Mouse (Mus musculus): Measurements from ENCODE around the gene Glipr2.

The Glipr2 gene

DNA sequence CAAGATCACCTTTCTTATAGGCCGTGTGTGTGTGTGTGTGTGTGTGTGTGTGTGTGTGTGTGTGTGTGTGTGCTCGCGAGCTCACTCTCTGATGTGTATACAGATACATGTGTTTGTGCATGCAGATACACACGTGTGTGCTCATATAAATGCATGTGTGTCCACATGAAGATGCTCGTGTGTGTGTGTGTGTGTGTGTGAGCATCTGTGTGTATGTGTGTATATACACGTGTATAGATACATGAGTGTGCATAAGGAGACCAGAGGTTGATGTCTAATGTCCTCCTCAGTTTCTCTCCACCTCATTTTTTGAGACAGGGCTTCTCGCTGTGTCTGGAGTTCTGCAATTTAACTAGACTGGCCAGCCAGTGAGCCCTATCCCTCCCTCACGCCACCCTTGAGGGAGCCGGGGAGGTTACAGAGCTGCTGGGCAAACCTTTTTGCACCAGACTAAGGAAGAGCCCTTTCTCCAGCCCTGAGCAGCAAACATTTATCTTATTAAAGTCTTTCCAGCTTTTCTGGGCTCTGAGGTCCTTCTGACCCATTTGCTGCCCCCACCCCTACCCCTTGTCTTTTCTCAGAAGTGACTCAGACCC, 14.4 kb downstream of the Glipr2 start:
- DNase-seq = no peak

DNA sequence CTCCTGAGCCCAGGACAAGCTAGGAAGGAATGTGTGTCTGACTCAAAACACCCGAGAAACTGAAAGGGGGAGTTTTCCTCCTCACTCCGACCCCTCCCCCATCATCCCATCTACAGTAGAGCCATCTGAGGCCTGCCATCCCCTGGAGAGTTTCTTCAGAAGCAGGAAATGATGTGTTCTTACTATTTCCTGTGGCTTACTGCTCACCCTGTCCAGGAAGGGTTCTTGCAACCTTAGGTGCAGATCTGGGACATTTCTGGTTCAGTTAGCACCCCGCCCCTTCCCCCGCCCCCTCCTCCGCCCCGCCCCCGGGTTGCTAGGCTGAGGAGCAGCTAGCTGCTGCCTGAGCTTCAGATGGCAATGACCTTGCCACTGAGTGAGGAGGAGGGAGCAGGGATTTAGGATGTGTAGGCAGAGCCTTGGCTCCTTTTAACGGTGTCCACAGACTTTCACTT, 15.0 kb downstream of the Glipr2 start:
- DNase-seq = no peak

DNA sequence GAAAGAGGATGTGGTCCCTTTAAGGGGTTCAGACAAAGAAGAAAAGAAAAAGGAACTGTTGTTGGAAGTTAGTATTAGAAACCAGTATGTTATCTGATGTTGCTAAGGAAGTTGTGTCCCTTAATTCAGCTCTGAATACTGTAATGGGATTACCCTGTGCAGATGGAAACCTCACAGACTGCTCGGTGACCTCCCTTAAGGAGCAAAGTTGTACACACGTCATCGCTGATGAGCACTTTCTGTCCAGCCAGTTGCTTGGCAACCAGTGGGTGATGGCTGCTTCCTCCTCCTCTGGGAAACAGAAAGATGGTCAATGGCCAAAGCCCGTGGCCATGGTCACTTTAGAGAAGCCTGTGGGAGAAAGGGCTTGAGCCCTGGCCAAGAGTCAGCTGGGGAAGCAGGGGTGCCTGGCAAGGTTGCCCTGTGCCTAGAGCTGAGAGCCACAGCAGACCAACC, 16.4 kb downstream of the Glipr2 start:
- DNase-seq = peak; percentile 39

DNA sequence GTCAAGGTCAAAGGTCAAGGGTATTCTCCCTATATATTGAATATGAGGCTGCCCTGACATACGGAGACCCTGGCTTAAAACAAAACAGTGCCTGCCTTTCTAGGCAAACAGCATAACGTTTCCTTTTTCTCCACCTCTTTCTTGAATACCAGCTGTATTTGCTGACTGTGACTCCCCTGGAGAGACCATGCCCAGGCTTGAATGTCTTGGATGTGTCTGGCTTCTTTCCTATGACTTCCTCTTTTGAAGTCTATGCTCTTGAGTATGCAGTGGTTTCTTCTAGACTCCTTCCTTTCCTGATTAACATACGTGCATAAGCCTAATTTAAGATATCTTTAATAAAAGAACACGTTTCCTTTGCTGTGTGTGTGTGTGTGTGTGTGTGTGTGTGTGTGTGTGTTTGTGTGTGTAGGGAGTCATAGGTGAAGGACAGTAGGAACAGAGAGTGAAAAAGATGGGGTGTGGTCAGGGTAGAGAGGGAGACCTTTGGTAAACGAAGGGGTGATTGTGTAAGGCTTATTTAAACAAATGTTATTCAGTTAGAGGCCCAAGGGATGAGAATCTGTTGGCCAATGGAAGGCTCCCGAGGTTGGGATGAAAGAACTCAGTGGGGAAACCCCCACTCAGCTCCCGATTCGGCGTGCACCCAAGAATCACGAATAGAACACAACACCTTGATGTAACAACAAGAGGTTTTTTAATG, 17.9 kb downstream of the Glipr2 start:
- no peak for DNase-seq

DNA sequence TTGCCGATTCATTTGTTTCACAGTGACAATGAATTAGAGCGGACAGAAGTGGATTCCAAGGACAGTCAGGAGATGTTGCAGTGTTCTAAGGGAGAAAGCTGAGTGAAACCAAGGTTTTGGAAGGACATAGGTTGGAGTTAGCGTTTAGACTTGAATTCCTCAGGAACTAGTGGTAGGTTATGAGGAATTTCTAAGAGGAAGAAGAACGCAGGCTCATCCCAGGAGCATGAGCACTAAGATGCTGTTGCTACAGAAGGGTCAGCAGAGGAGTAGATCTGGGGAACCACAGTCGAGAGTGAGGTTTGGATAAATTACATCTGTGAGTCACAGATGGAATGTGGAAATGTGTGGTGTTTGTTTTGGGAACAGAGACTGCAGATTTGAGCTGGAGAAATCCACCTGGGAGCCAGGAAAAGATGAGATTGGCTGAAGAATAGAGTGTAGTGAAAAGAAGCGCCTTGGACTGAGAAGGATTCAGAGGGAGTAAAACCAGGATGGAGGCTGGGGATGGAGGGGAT, 19.1 kb downstream of the Glipr2 start:
- no peak for DNase-seq

DNA sequence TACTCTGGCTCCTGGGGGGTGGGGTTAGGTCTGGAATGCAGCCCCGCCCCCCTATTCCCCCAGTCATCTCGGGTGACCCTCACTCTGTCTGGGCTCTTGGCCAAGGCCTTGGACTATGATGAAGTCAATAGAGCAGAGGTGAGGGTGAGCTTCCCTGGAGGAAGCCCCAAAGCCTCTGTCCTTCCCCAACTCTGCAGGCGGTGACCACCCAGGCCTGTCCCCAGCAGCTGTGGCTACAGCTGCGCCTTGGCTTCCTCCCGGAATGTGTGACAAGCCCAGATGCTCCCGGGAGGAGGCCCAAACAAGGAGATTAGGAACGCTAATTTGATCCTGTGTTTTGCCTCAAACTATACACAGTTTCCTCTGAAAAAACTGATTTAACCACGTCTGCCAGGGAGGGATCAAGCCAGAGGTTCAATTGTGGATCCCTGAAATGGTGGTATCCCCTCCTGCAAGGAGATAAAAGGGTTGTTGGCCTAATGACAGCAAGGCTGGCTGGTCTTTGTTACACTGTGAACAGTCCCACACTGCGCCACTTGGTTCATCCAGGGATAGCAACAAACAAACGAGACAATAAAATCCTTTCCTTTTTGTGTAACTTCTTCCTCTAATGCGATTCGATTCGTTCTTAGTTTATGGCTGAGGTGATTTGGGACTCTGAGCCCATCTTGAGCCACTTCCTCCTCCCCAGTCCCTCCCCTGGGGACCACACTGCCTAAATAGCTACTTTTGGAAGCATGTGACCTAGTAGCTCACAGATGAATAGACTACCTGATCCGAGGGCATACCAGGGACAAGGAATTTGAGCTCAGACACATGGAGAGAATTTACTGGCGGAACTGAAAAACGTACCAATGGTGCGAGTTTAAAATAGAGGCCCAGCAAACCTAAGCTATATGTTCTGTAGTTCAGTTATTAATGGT, 21.6 kb downstream of the Glipr2 start:
- no peak for DNase-seq

DNA sequence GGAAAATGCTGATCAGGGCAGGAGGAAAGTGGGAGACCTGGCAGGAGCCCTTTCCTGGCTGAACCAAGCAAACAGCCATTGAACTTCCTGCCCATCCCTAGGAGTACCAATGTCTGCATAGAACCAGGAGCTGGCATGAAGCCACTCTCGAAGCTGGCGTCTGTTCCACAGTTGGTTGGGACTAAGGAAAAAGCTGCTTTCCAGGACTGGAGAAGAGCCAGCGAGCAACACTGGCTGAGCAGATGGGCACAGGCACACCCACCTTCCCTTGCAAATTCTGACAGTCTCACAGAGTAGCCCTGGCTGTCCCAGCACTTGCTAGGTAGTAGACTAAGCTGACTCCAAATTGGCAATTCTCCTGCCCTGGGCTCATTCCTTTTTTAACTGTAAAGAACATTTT, 22.5 kb downstream of the Glipr2 start:
- DNase-seq = peak; percentile 86

DNA sequence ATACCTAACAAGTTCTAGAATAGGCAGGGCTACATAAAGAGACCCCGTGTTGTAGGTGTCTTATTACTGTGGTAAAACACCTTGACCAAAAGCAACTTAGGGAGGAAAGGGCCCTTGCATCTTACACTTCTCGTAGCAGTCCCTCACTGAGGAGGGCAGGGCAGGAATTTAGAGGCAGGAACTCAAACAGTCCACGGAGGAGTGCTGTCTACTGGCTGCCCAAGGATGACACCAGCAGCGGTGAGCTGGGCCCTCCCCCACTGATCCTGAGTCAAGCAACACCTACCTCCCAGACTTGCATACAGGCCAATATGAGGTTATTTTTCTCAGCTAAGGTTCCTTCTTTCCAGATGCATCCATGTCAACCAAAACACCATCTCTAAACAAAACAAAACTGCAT, 23.0 kb downstream of the Glipr2 start:
- DNase-seq = no peak

DNA sequence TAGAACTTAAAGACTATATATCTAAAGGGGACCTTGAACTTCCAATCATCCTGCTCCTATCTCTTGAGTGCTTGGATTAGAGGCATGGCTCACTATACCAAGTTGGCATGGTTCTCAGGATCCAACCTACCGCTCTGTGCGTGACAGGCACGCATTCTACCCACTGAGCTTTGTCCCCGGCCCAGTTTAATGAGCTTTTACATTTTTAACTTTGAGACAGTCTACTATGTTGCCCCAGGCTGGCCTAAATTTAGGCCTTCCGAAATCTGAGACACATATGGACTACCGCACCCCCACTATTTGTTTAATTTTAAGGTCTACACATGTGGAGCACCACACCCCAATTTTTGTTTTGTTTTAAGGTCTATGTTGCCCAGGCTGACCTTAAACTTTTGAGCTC, 23.6 kb downstream of the Glipr2 start:
- no peak for DNase-seq

DNA sequence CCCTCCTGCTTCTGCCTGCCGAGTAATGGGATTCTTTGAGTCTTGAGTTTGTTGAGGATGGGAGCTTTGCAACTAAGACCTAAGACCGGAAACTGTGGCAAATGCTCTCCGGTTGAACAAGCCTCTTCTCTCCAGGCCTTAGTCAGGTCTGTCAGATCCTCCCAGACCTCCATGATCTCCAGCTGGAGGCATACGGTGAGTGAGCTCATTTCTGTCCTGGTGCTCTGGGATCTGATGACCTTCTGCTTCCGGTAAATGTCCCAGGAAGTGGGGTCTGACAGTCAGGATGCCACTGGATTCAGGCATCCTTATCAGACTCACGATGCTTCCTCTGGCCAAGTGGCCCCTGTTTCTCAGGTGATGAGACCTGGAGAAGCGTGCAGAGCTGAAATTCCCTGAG, 24.1 kb downstream of the Glipr2 start:
- no peak for DNase-seq

DNA sequence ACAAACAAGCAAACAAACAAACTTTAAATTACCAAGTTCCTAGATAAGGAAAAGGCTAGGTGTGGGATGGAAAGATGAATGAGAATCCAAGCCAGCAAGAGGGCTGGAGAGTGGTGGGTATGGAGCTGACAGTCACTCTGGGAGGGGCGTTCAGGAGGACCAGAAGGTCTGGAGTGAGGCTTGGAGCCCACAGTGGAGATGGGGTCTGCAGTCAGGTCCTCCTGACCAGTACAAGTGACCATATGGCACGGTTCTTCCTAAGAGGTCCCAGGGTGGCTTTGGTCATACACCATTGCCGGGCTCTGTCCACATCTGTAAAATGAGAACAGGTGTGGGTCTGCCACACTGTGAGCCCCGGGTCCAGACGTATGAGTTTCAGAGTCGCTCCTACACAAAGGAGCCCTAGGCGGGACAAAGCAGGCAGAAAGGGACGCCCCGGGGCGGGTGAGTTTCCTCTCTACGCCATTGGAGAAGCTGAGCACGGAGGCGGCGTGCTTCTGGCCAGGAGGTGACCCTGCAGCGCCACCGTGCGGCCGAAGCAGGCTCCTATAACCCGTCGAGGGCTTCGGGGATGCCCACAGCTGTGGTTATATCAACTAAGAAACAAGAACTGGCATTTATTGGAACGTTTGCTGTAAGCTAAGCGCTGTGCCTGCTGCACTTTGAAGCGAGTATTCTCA, 25.0 kb downstream of the Glipr2 start:
- peak; percentile 90 for DNase-seq

DNA sequence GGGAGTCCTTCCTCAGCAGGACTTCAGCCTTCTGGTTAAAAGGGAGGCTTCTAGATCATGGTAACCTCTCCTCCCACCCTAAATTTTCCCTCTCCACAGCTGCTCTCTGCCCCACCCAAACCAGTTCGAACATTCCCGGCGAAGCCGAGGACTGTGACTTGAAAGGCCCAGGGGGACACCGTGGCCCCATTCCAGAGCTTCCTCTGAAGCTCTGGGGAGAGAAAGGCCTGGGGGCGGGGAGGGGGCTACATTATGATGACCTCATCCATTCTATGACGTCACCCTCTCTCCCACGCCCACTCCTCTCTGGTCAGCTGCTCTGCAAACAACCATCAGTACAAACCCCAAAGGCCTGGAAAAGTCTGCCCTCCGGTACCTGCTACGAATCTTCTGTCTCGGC, 26.0 kb downstream of the Glipr2 start, which contains the start of gene Ccin:
TSS of gene Ccin (plus strand) at position 303 of the 400 bp plus-strand sequence.
- DNase-seq = no peak

DNA sequence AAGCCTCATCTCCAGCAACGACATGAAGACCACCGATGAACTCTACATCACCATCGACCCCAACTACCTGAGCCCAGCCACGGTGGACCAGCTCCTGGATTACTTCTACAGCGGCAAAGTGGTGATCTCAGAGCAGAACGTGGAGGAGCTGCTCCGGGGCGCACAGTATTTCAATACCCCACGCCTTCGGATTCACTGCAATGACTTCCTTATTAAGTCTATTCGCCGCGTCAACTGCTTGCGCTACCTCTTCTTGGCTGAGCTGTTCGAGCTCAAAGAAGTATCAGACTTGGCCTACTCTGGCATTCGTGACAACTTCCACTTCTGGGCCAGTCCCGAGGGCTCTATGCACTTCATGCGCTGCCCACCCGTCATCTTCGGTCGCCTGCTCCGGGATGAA, 26.6 kb downstream of the Glipr2 start:
- no peak for DNase-seq

DNA sequence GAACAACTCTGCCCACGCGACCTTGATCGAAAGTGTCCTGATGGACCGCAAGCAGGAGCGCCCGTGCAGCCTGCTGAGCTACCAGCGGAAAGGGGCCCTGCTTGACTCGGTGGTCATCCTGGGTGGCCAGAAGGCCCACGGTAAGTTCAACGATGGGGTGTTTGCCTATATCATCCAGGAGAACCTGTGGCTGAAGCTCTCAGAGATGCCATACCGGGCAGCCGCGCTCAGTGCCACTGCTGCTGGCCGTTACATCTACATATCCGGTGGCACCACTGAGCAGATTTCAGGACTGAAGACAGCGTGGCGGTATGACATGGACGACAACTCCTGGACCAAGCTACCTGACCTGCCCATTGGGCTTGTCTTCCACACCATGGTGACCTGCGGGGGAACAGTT, 27.1 kb downstream of the Glipr2 start:
- DNase-seq = no peak

DNA sequence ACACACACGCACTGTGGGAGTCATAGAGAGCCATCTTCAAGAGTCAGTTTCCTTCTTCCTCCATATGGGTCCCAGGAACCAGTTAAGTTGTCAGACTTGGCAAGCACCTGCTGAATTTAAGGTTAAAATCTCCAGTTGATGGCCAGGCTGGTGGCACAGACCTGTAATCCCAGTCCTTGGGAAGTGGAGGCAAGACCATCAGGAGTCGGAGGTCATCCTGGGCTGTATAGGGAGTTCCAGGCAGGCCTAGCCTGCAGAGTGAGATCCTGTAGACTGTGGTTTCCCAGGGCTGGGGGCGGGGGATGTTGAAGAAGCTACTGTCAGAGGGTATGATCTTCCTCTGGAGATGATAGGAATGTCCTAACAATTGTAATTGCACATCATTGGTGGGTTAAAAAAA, 31.8 kb downstream of the Glipr2 start:
- DNase-seq = no peak

DNA sequence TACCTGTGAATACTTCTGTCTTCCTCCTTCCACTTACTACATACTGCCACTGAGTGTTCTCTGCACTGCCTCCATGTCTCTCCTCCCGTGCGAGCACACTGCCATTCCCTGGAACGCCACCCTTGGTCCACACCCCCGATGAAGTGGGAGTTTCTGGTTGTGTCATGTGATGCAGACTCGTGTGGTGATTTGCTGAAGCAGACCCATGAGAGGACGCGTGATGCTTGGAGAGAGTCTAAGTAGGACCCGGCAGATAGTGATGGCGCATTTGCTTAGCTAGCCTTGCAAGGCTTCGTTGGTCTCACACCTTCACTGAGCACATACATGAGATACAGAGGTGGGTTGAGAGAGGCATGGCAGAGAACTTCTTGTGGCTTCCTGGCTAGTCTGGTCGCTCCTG, 35.9 kb downstream of the Glipr2 start:
- DNase-seq = no peak

DNA sequence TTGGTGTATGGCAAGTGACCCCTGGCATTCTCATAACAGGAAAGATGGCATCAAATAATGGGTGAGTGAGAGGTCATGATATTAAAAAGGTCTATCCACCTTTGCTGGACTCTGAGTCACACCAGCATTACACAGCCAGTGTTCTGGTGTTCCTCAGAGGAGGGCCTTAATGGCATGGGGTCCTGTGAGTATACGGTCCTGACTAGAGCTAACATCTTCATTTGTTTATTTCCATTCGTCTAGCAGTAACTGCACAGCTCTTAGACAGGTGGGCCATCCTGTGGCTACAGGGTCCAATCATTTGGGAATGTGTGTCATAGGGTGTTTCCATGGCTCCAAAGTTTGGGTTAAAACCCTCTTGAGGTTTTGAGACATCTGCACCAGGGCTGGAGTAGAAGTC, 37.1 kb downstream of the Glipr2 start:
- DNase-seq = no peak

DNA sequence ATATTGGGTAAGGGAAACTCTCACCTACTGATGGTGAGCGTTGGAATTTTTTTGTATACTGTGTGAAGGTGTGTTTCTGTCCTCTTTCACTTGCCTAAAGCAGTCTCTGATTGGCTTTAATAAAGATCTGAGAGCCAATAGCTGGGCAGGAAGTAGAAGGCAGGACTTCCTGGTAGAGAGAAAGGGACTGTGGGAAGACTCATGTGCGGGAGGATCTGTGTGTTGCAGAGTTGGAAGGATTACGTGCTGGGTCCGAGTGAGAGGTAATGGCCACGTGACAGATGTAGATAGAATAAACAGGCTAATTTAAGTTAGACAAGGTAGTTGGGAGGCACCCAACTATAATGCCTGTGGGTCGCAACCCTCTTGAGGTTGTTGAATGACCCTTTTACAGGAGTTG, 46.4 kb downstream of the Glipr2 start:
- no peak for DNase-seq

DNA sequence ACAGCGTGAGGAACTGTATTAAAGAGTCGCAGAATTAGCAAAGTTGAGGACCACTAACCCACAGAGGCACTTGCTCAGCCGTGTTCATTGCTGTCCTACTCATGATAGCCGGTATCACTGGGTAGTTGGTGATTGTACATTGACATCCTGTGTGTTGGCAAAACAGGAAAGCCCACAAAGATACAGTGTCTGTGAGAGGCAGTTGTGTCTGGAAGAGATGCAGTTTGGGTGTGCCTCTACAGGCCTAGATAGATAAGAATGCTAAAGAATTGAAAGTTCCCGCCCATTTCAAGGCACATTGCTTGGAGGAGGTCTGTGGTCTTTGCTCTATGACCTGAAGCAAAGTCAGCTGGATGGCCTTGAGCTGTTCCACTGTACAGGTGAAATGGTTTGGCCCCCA, 46.9 kb downstream of the Glipr2 start, which contains the start of gene Clta:
TSS of gene Clta (plus strand) at position 327 of the 400 bp plus-strand sequence.
- DNase-seq = no peak

DNA sequence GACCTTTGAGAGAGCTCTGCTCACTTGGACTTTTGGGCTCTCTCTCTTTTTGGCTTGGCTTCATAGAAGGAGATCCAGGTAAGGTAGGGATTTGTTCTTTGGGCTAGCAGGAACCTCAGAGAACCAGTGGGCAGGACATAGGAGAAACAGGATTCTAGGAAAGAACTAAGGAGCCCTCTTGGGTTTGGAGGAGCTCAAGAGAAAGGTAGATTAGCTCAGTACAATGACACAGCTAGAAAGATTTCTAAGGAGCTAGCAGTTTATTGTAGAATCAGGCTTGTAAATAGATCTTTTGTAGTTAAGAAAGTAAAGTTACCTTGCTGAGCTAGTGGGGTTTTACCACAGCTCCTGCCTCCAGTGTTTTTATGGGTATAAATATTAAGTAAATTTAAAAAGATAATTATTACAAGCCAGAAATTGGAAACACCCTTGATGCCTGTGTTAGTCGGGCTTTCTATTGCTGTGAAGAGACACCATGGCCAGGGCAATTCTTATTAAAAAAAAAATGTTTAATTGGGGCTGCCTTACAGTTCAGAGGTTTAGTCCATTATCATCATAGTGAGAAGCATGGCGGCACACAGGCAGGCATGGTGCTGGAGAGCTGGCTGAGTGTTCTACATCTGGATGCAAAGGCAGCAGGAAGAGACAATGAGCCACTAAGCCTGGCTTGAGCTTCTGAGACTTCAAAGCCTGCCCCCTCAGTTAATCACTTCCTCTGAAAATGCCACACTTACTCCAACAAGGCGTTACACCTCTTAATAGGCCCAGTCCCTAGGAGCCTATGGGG, 47.6 kb downstream of the Glipr2 start:
- no peak for DNase-seq

DNA sequence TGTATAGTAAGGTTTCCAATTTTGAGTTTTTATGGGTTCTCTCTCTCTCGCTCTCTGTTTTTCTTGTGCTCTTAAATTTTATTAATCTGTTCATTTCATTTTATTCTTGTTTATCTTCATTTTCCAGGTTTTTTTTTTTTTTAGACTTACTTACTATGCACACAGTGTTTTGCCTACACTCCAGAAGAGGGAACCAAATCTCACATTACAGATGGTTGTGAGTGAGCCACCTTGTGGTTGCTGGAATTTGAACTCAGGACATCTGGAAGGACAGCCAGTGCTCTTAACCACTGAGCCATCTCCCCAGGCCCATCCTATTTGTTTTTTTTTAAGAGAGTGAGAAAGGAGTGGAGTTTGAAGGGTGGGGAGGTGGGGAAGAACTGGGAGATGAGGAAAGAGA, 53.0 kb downstream of the Glipr2 start:
- DNase-seq = no peak

DNA sequence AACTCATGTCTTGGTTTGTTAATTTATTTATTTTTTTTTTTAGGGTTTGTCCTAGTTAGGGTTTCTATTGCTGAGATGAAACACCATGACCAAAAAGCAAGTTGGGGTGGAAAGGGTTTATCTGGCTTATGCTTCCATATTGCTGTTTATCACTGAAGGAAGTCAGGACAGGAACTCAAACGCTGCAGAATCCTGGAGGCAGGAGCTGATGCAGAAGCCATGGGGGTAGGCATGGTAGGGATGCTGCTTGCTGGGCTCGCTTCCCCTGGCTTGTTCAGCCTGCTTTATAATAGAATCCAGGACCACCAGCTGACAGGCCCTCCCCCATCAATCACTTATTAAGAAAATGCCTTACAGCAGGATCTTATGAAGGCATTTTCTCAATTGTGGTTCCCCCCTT, 53.7 kb downstream of the Glipr2 start:
- no peak for DNase-seq

Measured in right cerebral cortex, postnatal 25 days (tissue).